In the genomic region with DNA sequence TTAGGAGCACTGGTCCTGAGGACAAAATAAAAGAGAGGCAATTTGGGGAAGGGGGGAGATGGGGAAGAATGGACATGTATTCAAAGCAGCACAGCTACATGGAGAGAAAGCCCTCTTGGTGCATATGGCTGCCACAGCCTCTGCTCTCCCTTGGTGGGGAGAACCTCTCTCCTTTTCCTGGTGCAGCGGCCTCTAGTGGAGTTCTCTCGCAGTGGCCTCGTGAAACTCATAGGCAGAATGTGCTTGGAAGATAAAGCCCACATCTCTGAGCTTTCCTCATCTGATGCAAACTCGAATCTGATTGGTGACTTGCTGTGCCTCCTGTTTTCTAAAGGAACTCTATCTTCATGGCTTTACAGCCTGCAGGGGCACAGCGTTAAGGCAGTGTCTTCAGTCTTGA, we compare ENCODE assay signal across 7 mouse cellular contexts. TPM values are rescaled to one million over a fixed set of nuclear protein-coding genes. Genes with fewer than 3 reads are reported as not detected.
DNase-seq lines count a peak whose midpoint lies in the region; ATAC-seq and TF ChIP-seq lines count a peak whose summit lies in the region.

No protein-coding gene starts in this region.

- no peaks in the 10 kb centered on the region for H3K36me3 ChIP-seq in lung, embryonic 14.5 days (ENCODE audit: insufficient read depth)

- 1% methylated on average over 5 of the region's 5 CpGs for WGBS in lung, embryonic 14.5 days

- no peak overlapping the region for H3K4me3 ChIP-seq in layer of hippocampus, adult 2 months
- H3K4me3 ChIP-seq in lung, embryonic 14.5 days (ENCODE audit: low read depth, low read length) = no peak overlapping the region

- H3K27ac ChIP-seq in layer of hippocampus, adult 2 months = no peak overlapping the region
- H3K27ac ChIP-seq in lung, embryonic 14.5 days (ENCODE audit: low read depth) = no peak overlapping the region

- ATAC-seq in frontal cortex, adult (ENCODE audit: low TSS enrichment) = peak; percentile 95
- ATAC-seq in lung, embryonic 14.5 days (ENCODE audit: insufficient read depth) = no peak

- no peaks in the 10 kb centered on the region for H3K9me3 ChIP-seq in lung, embryonic 14.5 days (ENCODE audit: low read depth, low read length)

- no peak overlapping the region for H3K9ac ChIP-seq in lung, embryonic 14.5 days

- peak; percentile 92 for TF ChIP-seq CTCF in layer of hippocampus, adult 2 months (conservative IDR thresholded peaks at IDR 0.05)
- peak; percentile 74 for TF ChIP-seq CTCF in lung, embryonic 14.5 days (IDR thresholded peaks at IDR 0.05; ENCODE audit: low read depth)

- no peaks in the 10 kb centered on the region for H3K4me1 ChIP-seq in lung, embryonic 14.5 days (ENCODE audit: insufficient read depth)

- no peaks in the 10 kb centered on the region for H3K27me3 ChIP-seq in lung, embryonic 14.5 days (ENCODE audit: insufficient read depth, low read length)

- DNase-seq in 3T3-L1 (ENCODE audit: low read depth, low spot score) = peak; percentile 79
- peak; percentile 60 to 63 for DNase-seq in B cell, adult 2 months
- DNase-seq in adrenal gland, postnatal 25 days = peak; percentile 61
- DNase-seq in layer of hippocampus, adult 2 months (ENCODE audit: low spot score in 2 of 2) = peak; percentile 59 to 72
- DNase-seq in lung, embryonic 14.5 days = peak; percentile 77
- peak; percentile 7 for DNase-seq in skeletal muscle tissue, adult 2 months (ENCODE audit: low read depth, low spot score)

- no peak overlapping the region for H3K4me2 ChIP-seq in lung, embryonic 14.5 days

RNA-seq across cellular contexts. Expression of a gene that starts 19.1 kb away (rescaled TPM):
- total RNA-seq in adrenal gland, postnatal 25 days (2021) = 246 and 263 TPM in 2 replicates
- 100 to 1,000 TPM; 132 to 138 TPM for total RNA-seq in layer of hippocampus, adult 2 months (2021)
- polyA plus RNA-seq in lung, embryonic 14.5 days (2014; fragmentation: Nextera tagmentation; extraction: Ambion mirVana) = 355 and 359 TPM in 2 replicates

RNA-seq across cellular contexts. Expression of a gene that starts 19.6 kb away (rescaled TPM):
- 0.46 and 0.57 TPM in 2 replicates for total RNA-seq in adrenal gland, postnatal 25 days (2021)
- total RNA-seq in layer of hippocampus, adult 2 months (2021) = 1 to 10 TPM in 1 of 2 experiments, under 1 TPM in 1; 0.61 to 1.2 TPM
- 0.43 and 0.50 TPM in 2 replicates for polyA plus RNA-seq in lung, embryonic 14.5 days (2014; fragmentation: Nextera tagmentation; extraction: Ambion mirVana)

RNA-seq across cellular contexts. Expression of a gene that starts 55.4 kb away (rescaled TPM):
- 8.8 and 9.0 TPM in 2 replicates for total RNA-seq in adrenal gland, postnatal 25 days (2021)
- total RNA-seq in layer of hippocampus, adult 2 months (2021) = 1 to 10 TPM; 1.5 to 1.7 TPM
- 36.4 and 37.3 TPM in 2 replicates for polyA plus RNA-seq in lung, embryonic 14.5 days (2014; fragmentation: Nextera tagmentation; extraction: Ambion mirVana)

Comparison
In these comparisons a context has a peak if more than half of its experiments do, and no peak if none do; other contexts are left out.
1. DNase-seq: peak in every context shown above with its lines; median percentile 79 in 3T3-L1; 77 in lung, embryonic 14.5 days; 66 in layer of hippocampus, adult 2 months; 62 in B cell, adult 2 months; 61 in adrenal gland, postnatal 25 days; 7 in skeletal muscle tissue, adult 2 months.